Mouse (Mus musculus) forebrain, postnatal 0 days (tissue): ENCODE measurements at regions not wholly inside any gene's neighbourhood (a gene's known extent, or its start where the extent isn't known, plus 50 kb on each side); places are given as distances from the start of the nearest gene placed in this dataset.

Experiments used
- ATAC-seq: fragments of 200-750 bp; cut with Nextera tagmentation; 2 replicates; pipeline ENCODE4 v1.8.0; 2017; ENCODE audit warnings: mild to moderate bottlenecking, moderate library complexity
- DNase-seq: peaks from one replicate; pipeline ENCODE4 v3.0.0-alpha.2; 2015
- H3K27ac ChIP-seq: fragments of 300-500 bp; sonication (generic); 2 replicates; pipeline ENCODE4 v1.5.1; 2014; ENCODE audit warnings: low read depth, mild to moderate bottlenecking, antibody characterized with exemption, low read length, moderate library complexity, mixed read lengths
- H3K27me3 ChIP-seq: fragments of 300-500 bp; sonication (generic); 2 replicates; pipeline ENCODE4 v1.6.1; 2014; ENCODE audit warnings: mild to moderate bottlenecking, low read length, mixed read lengths; ENCODE audit not compliant: insufficient read depth
- H3K36me3 ChIP-seq: fragments of 300-500 bp; sonication (generic); 2 replicates; pipeline ENCODE4 v1.6.1; 2014; ENCODE audit warnings: mild to moderate bottlenecking, moderate library complexity; ENCODE audit not compliant: insufficient read depth
- H3K4me1 ChIP-seq: fragments of 300-500 bp; sonication (generic); 2 replicates; pipeline ENCODE4 v1.6.1; 2014; ENCODE audit warnings: antibody characterized with exemption; ENCODE audit not compliant: insufficient read depth
- H3K4me2 ChIP-seq: fragments of 300-500 bp; sonication (generic); 2 replicates; pipeline ENCODE4 v1.6.1; 2014; ENCODE audit warnings: low read depth, mild to moderate bottlenecking, moderate library complexity
- H3K4me3 ChIP-seq: fragments of 300-500 bp; sonication (generic); 2 replicates; pipeline ENCODE4 v1.5.1; 2014; ENCODE audit warnings: low read depth, low read length, mixed read lengths
- H3K9ac ChIP-seq: fragments of 300-500 bp; sonication (generic); 2 replicates; pipeline ENCODE4 v1.6.1; 2014; ENCODE audit warnings: mild to moderate bottlenecking
- H3K9me3 ChIP-seq: fragments of 300-500 bp; sonication (generic); 2 replicates; pipeline ENCODE4 v1.6.1; 2016; ENCODE audit warnings: low read length
- CTCF ChIP-seq: sonication (generic); IDR thresholded peaks from 2 replicates; pipeline ENCODE4 v1.5.1; 2016; ENCODE audit warnings: antibody characterized with exemption, control low read depth, low read depth
- WGBS: fragments of 180-500 bp; shearing (Covaris S2); extraction: QIAGEN DNeasy Blood & Tissue Kit; methylation state at CpG from one replicate; pipeline ENCODE4 v1.1.7; 2014; 5-methylcytosine and 5-hydroxymethylcytosine counted together

- H3K9me3 ChIP-seq: no peaks in the 10 kb centered on the region
- no peak overlapping the region for H3K9ac ChIP-seq
- TF ChIP-seq CTCF: no peak
- no peak overlapping the region for H3K4me2 ChIP-seq
- no peaks in the 10 kb centered on the region for H3K27me3 ChIP-seq
- no peak overlapping the region for H3K27ac ChIP-seq
- no peak for DNase-seq
- WGBS: 68% methylated on average over 10 of the region's 10 CpGs
- no peaks in the 10 kb centered on the region for H3K4me1 ChIP-seq
- no peak overlapping the region for H3K4me3 ChIP-seq
- no peaks in the 10 kb centered on the region for H3K36me3 ChIP-seq
- ATAC-seq: no peak
These were observed 103.9 kb upstream of the Thbs1 start for GRCm38 (mm10) chr2:118007539-118008427.

GRCm38 (mm10) chr2:118011679-118012078 lies 100.0 kb upstream of the Thbs1 start:
- H3K9me3 ChIP-seq: no peaks in the 10 kb centered on the region
- WGBS: 89% methylated on average over 7 of the region's 7 CpGs
- H3K4me3 ChIP-seq: no peak overlapping the region
- no peak for TF ChIP-seq CTCF
- no peaks in the 10 kb centered on the region for H3K36me3 ChIP-seq
- DNase-seq (no peak), ATAC-seq (no peak)
- no peaks in the 10 kb centered on the region for H3K4me1 ChIP-seq
- H3K27me3 ChIP-seq: no peaks in the 10 kb centered on the region
- H3K4me2 ChIP-seq: no peak overlapping the region
- H3K9ac ChIP-seq: no peak overlapping the region
- H3K27ac ChIP-seq: no peak overlapping the region

- WGBS: 85% methylated on average over 3 of the region's 3 CpGs
- Histone ChIP-seq H3K9ac (no peak overlapping the region), H3K27ac (no peak overlapping the region), H3K27me3 (no peaks in the 10 kb centered on the region), H3K36me3 (no peaks in the 10 kb centered on the region), H3K4me1 (no peaks in the 10 kb centered on the region), H3K4me3 (no peak overlapping the region), H3K4me2 (no peak overlapping the region), H3K9me3 (no peaks in the 10 kb centered on the region)
- TF ChIP-seq CTCF: no peak
- ATAC-seq (no peak), DNase-seq (no peak)
These were observed 99.5 kb upstream of the Thbs1 start for GRCm38 (mm10) chr2:118012211-118012610.

- H3K27ac ChIP-seq: no peak overlapping the region
- H3K4me1 ChIP-seq: no peaks in the 10 kb centered on the region
- ATAC-seq (no peak), DNase-seq (no peak)
- no peak for TF ChIP-seq CTCF
- H3K9me3 ChIP-seq: no peaks in the 10 kb centered on the region
- no peak overlapping the region for H3K4me3 ChIP-seq
- no peaks in the 10 kb centered on the region for H3K27me3 ChIP-seq
- WGBS: 80% methylated on average over 3 of the region's 3 CpGs
- no peaks in the 10 kb centered on the region for H3K36me3 ChIP-seq
- H3K9ac ChIP-seq: no peak overlapping the region
- no peak overlapping the region for H3K4me2 ChIP-seq
These were observed 98.5 kb upstream of the Thbs1 start for GRCm38 (mm10) chr2:118013156-118013555.

- Histone ChIP-seq H3K9me3 (no peaks in the 10 kb centered on the region), H3K27me3 (no peaks in the 10 kb centered on the region), H3K4me3 (no peak overlapping the region), H3K4me2 (no peak overlapping the region), H3K27ac (no peak overlapping the region), H3K4me1 (no peaks in the 10 kb centered on the region), H3K9ac (no peak overlapping the region), H3K36me3 (no peaks in the 10 kb centered on the region)
- ATAC-seq (no peak), DNase-seq (no peak)
- TF ChIP-seq CTCF: no peak
- WGBS: 61% methylated on average over 1 of the region's 1 CpGs
These were observed 96.5 kb upstream of the Thbs1 start for GRCm38 (mm10) chr2:118015182-118015581.

GRCm38 (mm10) chr2:118025829-118026735 lies 85.6 kb upstream of the Thbs1 start:
- no peak for TF ChIP-seq CTCF
- no peaks in the 10 kb centered on the region for H3K36me3 ChIP-seq
- DNase-seq (no peak), ATAC-seq (no peak)
- H3K27ac ChIP-seq: no peak overlapping the region
- no peaks in the 10 kb centered on the region for H3K4me1 ChIP-seq
- WGBS: 82% methylated on average over 6 of the region's 6 CpGs
- H3K27me3 ChIP-seq: no peaks in the 10 kb centered on the region
- no peak overlapping the region for H3K9ac ChIP-seq
- H3K4me2 ChIP-seq: no peak overlapping the region
- no peaks in the 10 kb centered on the region for H3K9me3 ChIP-seq
- no peak overlapping the region for H3K4me3 ChIP-seq

GRCm38 (mm10) chr2:118028881-118029280 lies 82.8 kb upstream of the Thbs1 start:
- Histone ChIP-seq H3K4me3 (no peak overlapping the region), H3K9ac (no peak overlapping the region), H3K4me1 (no peaks in the 10 kb centered on the region), H3K27me3 (no peaks in the 10 kb centered on the region), H3K27ac (no peak overlapping the region), H3K9me3 (no peaks in the 10 kb centered on the region), H3K4me2 (no peak overlapping the region), H3K36me3 (no peaks in the 10 kb centered on the region)
- DNase-seq: no peak
- TF ChIP-seq CTCF: no peak
- 70% methylated on average over 1 of the region's 1 CpGs for WGBS
- ATAC-seq: no peak
